Mouse (Mus musculus) midbrain, embryonic 14.5 days (tissue): ENCODE measurements around the gene Rbm14. TPM values are rescaled to one million over a fixed set of nuclear protein-coding genes. Genes with fewer than 3 reads are reported as not detected.

ENCODE experiments used
- ATAC-seq: fragments of 200-750 bp; cut with Nextera tagmentation; 2 replicates; pipeline ENCODE4 v1.8.0; 2017; ENCODE audit warnings: moderate number of reproducible peaks, moderate library complexity; ENCODE audit not compliant: low FRiP score, low TSS enrichment
- DNase-seq: peaks from one replicate; pipeline ENCODE4 v3.0.0-alpha.2; 2015
- H3K27ac ChIP-seq: fragments of 300-500 bp; sonication (generic); replicated peaks from 2 replicates; pipeline ENCODE4 v1.5.1; 2014; ENCODE audit warnings: mild to moderate bottlenecking, low read depth, low read length, moderate library complexity
- H3K27me3 ChIP-seq: fragments of 300-500 bp; sonication (generic); 2 replicates; pipeline ENCODE4 v1.6.1; 2014; ENCODE audit warnings: low read length, control low read depth, mixed read lengths; ENCODE audit not compliant: control insufficient read depth, insufficient read depth
- H3K36me3 ChIP-seq: fragments of 300-500 bp; sonication (generic); 2 replicates; pipeline ENCODE4 v1.6.1; 2014; ENCODE audit warnings: low read length, control low read depth; ENCODE audit not compliant: control insufficient read depth, insufficient read depth
- H3K4me1 ChIP-seq: fragments of 300-500 bp; sonication (generic); 2 replicates; pipeline ENCODE4 v1.6.1; 2014; ENCODE audit warnings: mild to moderate bottlenecking, antibody characterized with exemption, low read length, control low read depth; ENCODE audit not compliant: control insufficient read depth, insufficient read depth
- H3K4me2 ChIP-seq: fragments of 300-500 bp; sonication (generic); 2 replicates; pipeline ENCODE4 v1.6.1; 2014; ENCODE audit warnings: mild to moderate bottlenecking, low read length, moderate library complexity
- H3K4me3 ChIP-seq: fragments of 300-500 bp; sonication (generic); replicated peaks from 2 replicates; pipeline ENCODE4 v1.5.1; 2014; ENCODE audit warnings: low read depth, low read length
- H3K9ac ChIP-seq: fragments of 300-500 bp; sonication (generic); replicated peaks from 2 replicates; pipeline ENCODE4 v1.6.1; 2014; ENCODE audit warnings: mild to moderate bottlenecking, low read length, moderate library complexity
- H3K9me3 ChIP-seq: fragments of 300-500 bp; sonication (generic); 2 replicates; pipeline ENCODE4 v1.6.1; 2016; ENCODE audit warnings: low read length, control low read depth, mixed read lengths; ENCODE audit not compliant: control insufficient read depth
- WGBS: fragments of 180-500 bp; shearing (Covaris S2); extraction: QIAGEN DNeasy Blood & Tissue Kit; methylation state at CpG from one replicate; pipeline ENCODE4 v1.1.7; 2014; 5-methylcytosine and 5-hydroxymethylcytosine counted together
- polyA plus RNA-seq: library from polyadenylated mRNA; unstranded; fragments of >200 nt; fragmentation: Nextera tagmentation; extraction: Ambion mirVana; gene quantifications from 2 replicates; pipeline ENCODE4 v1.2.1, GENCODE M21; 2014

The Rbm14 gene
- 62.0 and 68.9 TPM in 2 replicates for polyA plus RNA-seq

DNA sequence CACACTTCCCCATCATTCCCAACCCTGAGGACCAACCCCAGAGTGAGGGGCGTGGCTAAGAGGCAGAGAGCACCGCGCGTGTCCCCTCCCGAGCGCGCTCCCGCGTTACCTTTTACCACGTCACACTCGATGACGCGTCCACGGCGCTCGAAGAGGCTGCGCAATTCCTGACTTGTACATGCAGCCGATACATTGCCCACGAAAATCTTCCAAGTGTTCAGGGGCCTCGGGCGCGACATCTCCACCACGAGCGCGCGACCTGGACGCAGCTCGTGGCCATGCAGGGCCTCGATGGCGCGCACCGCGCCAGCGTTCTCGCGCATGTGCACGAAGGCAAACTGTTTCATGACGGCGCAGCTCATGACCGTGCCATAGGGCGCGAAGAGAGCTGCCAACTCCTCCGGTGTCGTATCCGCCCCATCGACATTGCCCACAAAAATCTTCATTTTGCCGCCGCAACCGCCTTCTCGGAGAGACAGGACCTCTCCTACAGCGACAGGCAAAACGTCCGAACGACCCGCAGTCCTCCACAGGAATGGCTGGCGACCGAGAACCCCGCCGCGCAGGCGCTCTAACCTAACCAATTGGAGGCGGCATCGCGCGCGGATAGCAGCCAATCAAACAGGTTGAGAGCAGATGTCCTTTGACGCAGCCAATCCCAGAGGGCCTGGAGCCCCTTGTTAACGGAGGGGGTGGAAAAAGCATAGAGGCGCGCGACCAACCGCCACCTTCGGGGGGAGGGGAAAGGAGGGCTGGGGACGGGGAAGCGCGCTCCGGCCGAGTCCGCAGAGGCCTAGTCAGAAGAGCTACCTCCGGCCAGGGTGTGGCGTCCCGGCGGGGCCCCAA lies at the start of gene Rbm14, which contains the start of gene Gm21992:
Gene Rbm14, minus strand, starts transcription at position 572 of the 846 bp plus-strand sequence.
Gene Gm21992, minus strand, starts transcription at position 550 of the 846 bp plus-strand sequence.
- H3K4me2 ChIP-seq: peak within 1 kb of the TSS; percentile 94
- peak within 1 kb of the TSS; percentile 68 for H3K9ac ChIP-seq
- H3K27me3 ChIP-seq: no peaks in the 10 kb centered on the region
- peaks cover 18% of the 10 kb centered on the region for H3K4me1 ChIP-seq
- peak; percentile 99 for DNase-seq
- no peaks in the 10 kb centered on the region for H3K36me3 ChIP-seq
- peak within 1 kb of the TSS; percentile 91 for H3K27ac ChIP-seq
- no peaks in the 10 kb centered on the region for H3K9me3 ChIP-seq
- peak within 1 kb of the TSS; percentile 87 for H3K4me3 ChIP-seq
- ATAC-seq: peak; percentile 99
- under 1% methylated on average over 83 of the region's 83 CpGs for WGBS

- Histone ChIP-seq H3K4me2 (no peak overlapping the region), H3K9me3 (no peaks in the 10 kb centered on the region), H3K9ac (no peak overlapping the region), H3K4me1 (peaks cover 15% of the 10 kb centered on the region), H3K27ac (no peak overlapping the region), H3K36me3 (peaks cover 28% of the 10 kb centered on the region), H3K27me3 (no peaks in the 10 kb centered on the region), H3K4me3 (no peak overlapping the region)
- ATAC-seq: no peak
- WGBS: 75% methylated on average over 6 of the region's 6 CpGs
- no peak for DNase-seq
Observed at GRCm38 (mm10) chr19:4859081-4859480, 47.6 kb upstream of the Rbm14 start.

DNA sequence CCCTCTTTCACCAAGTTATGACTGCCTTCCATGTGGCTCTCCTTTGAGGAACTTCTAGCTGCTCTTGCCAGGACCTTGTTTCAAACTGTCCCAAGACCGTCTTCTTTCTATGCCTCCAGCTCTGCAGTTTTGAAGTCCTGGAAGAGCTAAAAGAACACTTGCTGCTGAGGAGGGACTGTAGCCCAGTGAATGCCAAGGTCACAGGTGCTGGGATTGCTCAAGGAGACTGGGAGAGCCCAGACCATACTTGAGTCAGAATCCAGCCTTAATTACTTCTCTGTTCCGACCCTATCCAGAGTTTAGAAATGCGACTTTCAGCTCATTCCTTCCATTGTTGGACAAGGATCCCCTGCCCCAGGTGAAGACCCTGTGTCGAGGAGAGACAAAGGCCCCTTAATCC lies 44.5 kb upstream of the Rbm14 start:
- ATAC-seq (no peak), DNase-seq (no peak)
- Histone ChIP-seq H3K9me3 (no peaks in the 10 kb centered on the region), H3K36me3 (peaks cover 22% of the 10 kb centered on the region), H3K9ac (peak overlapping the region; percentile 77; the same call in 1 of the 2 replicates), H3K4me1 (peaks cover 15% of the 10 kb centered on the region), H3K4me3 (peak overlapping the region; percentile 67), H3K27ac (no peak overlapping the region), H3K27me3 (no peaks in the 10 kb centered on the region), H3K4me2 (peak overlapping the region; percentile 96)
- WGBS: 46% methylated on average over 4 of the region's 4 CpGs

- peak overlapping the region; percentile 64 for H3K27ac ChIP-seq
- DNase-seq (no peak), ATAC-seq (peak; percentile 24; the same call in 1 of the 2 replicates)
- peak overlapping the region; percentile 96 for H3K4me2 ChIP-seq
- H3K9me3 ChIP-seq: no peaks in the 10 kb centered on the region
- 0% methylated on average over 14 of the region's 14 CpGs for WGBS
- peak overlapping the region; percentile 77 for H3K9ac ChIP-seq
- peaks cover 17% of the 10 kb centered on the region for H3K36me3 ChIP-seq
- H3K4me3 ChIP-seq: peak overlapping the region; percentile 67
- H3K27me3 ChIP-seq: no peaks in the 10 kb centered on the region
- H3K4me1 ChIP-seq: peaks cover 15% of the 10 kb centered on the region
Observed at GRCm38 (mm10) chr19:4855470-4855820, 44.0 kb upstream of the Rbm14 start.

DNA sequence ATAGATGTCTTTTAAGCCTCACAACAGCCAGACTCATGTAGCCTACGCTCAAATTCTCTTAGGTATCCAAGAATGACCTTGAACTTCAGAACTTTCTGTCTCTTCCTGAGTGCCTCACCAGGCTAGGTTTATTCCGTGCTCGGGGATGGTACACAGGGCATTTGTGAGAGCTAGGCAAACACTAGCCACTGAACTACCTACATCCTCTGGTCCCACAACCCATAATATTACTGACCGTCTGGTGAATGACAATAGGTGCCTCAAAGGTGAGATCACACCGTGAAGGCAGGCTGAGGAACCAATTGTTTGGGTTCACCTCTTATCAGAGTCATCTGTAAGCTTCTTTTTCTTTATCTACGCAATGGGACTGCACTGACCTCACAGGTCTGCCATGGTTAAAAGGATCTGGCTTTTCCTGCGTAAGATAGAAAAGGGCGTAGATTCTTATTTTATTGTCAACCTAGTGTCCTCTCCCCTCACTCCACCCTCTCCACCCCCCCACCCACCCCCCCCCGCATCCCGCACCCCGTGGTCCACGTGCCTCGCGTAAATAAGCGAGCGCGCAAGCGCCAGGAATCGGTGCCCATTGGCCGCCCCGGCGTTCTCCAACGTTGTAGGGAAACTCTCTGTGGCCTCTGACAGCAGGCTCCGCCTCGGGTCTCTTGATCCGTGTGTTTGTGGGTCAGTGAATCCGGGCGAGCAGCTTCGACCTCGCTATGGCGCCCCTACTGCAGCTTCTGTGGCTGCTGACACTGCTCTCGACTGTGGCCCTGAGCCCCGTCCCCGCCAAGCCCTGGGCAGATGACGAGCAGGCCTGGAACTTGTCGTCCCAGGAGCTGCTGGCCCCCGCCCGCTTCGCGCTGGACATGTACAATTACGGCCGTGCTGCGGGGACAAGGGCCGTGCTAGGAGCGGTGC lies 43.4 kb upstream of the Rbm14 start, which contains the start of gene Ctsf:
Gene Ctsf, plus strand, starts transcription at position 579 of the 918 bp plus-strand sequence.
- H3K9ac ChIP-seq: peak within 1 kb of the TSS; percentile 77
- H3K27me3 ChIP-seq: no peaks in the 10 kb centered on the region
- H3K27ac ChIP-seq: peak within 1 kb of the TSS; percentile 64
- WGBS: 3% methylated on average over 45 of the region's 45 CpGs
- peak within 1 kb of the TSS; percentile 96 for H3K4me2 ChIP-seq
- peaks cover 15% of the 10 kb centered on the region for H3K4me1 ChIP-seq
- H3K36me3 ChIP-seq: peaks cover 11% of the 10 kb centered on the region
- H3K9me3 ChIP-seq: no peaks in the 10 kb centered on the region
- DNase-seq (peak; percentile 93), ATAC-seq (peak; percentile 87)
- peak within 1 kb of the TSS; percentile 67 for H3K4me3 ChIP-seq

DNA sequence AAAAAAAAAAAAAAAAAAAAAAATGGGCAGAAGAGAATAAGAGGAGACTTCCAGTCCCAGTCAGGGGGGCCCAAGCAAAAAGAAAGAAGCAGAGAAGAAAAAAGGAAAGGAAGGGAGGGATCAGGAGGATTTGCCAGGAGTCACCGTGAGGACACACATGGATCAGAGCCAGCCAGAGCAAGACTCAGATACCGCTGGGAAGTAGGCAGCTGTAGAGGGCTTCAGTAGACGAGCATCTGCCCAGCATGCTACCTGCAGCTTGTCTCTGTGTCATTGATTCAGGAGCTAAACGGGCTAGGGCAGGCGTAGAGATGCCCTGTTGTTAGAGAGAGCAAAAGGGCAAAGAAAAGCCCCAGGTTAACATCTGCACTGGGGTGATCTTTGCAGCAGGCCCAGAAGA lies 38.8 kb upstream of the Rbm14 start:
- Histone ChIP-seq H3K27me3 (no peaks in the 10 kb centered on the region), H3K27ac (no peak overlapping the region), H3K4me1 (0 out of 2 replicates have a peak, but pooled peaks cover 6% of the 10 kb centered on the region), H3K4me3 (no peak overlapping the region), H3K9me3 (no peaks in the 10 kb centered on the region), H3K9ac (no peak overlapping the region), H3K36me3 (no peaks in the 10 kb centered on the region), H3K4me2 (no peak overlapping the region)
- WGBS: 22% methylated on average over 5 of the region's 5 CpGs
- ATAC-seq (no peak), DNase-seq (no peak)

- Histone ChIP-seq H3K4me2 (no peak overlapping the region), H3K4me3 (no peak overlapping the region), H3K27me3 (no peaks in the 10 kb centered on the region), H3K9ac (no peak overlapping the region), H3K9me3 (no peaks in the 10 kb centered on the region), H3K36me3 (no peaks in the 10 kb centered on the region), H3K4me1 (0 out of 2 replicates have a peak, but pooled peaks cover 5% of the 10 kb centered on the region), H3K27ac (no peak overlapping the region)
- ATAC-seq: no peak
- 58% methylated on average over 4 of the region's 4 CpGs for WGBS
- no peak for DNase-seq
Observed at GRCm38 (mm10) chr19:4849800-4850199, 38.4 kb upstream of the Rbm14 start.

GRCm38 (mm10) chr19:4847490-4847889 lies 36.1 kb upstream of the Rbm14 start:
- no peak overlapping the region for H3K4me2 ChIP-seq
- DNase-seq: peak; percentile 47
- no peaks in the 10 kb centered on the region for H3K4me1 ChIP-seq
- ATAC-seq: no peak
- H3K9me3 ChIP-seq: no peaks in the 10 kb centered on the region
- no peak overlapping the region for H3K9ac ChIP-seq
- H3K27me3 ChIP-seq: no peaks in the 10 kb centered on the region
- H3K36me3 ChIP-seq: no peaks in the 10 kb centered on the region
- H3K4me3 ChIP-seq: no peak overlapping the region
- 42% methylated on average over 7 of the region's 7 CpGs for WGBS
- no peak overlapping the region for H3K27ac ChIP-seq
